In the genomic region with DNA sequence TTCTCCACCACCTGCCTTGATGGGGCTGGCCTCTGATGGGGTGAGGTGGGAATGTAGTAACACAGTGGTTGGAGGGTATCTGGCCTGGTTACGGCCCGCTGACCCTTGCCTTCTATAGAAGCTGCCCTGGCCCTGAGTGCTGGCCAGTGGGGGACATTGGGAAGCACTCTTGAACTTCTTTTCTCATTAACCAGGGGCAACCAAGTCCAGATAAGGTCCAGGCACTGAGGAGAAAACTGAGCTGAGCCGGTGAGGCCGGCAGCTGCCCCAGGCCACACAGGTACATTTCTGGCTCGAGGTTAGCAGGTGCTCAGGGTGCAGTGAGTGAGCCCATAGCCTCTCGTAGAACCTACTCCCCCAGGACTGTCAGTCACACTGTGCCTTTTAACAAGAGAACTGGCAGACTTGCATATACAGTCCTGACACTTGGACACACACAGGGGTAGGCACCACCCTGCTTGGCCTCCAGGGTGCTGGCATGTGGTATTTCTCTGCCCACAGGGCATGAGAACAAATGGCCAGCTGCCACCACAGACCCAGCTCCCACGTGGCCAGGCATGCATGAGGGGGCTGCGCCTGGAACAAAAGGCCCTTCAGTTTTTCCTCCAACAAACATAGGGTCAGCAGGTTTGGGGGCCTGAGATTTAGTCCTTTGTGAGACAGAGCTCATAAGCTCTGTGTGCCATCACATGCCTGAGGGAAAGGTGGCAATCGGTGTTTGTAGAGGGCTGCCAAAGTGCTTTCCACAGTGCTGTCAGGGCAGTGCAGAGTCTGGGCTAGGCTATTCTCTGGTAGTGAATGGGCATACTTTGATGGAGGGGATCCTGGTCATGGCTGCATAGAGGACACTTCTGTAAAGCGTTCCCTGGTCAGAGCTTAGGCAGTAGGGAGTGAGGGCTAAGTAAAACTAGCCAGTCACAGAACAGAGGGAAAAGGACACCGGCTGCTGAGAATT, we compare ENCODE assay signal across 9 mouse cellular contexts. TPM values are rescaled to one million over a fixed set of nuclear protein-coding genes. Genes with fewer than 3 reads are reported as not detected.
A peak's percentile ranks its signal among the peaks of the same experiment; 100 is the strongest.
DNase-seq lines count a peak whose midpoint lies in the region; ATAC-seq and TF ChIP-seq lines count a peak whose summit lies in the region.
"Had no signal": no experiment of that assay in that cellular context is flagged by ENCODE, and none has a peak within 500 bp of the region (broad histone marks: within the 10 kb centered on the region; RNA-seq: fewer than 3 reads in every experiment).

No protein-coding gene starts in this region.

- in situ Hi-C loops in Patski (cut with MboI; ENCODE audit: low pct_unique_long_range_greater_than_20kb), result no loop called here

- peaks cover 97% of the 10 kb centered on the region for H3K79me2 ChIP-seq in myocyte (ENCODE audit: control insufficient read depth, insufficient read depth)

- peaks cover 40% of the 10 kb centered on the region for H3K4me1 ChIP-seq in forebrain, embryonic 13.5 days
- H3K4me1 ChIP-seq in kidney, embryonic 15.5 days, result peaks cover 59% of the 10 kb centered on the region
- peaks cover 6% of the 10 kb centered on the region for H3K4me1 ChIP-seq in intestine, embryonic 16.5 days (ENCODE audit: control insufficient read depth, insufficient read depth, low read length)

- no peaks in the 10 kb centered on the region for H3K9me3 ChIP-seq in forebrain, embryonic 13.5 days (replicated peaks)
- H3K9me3 ChIP-seq in kidney, embryonic 15.5 days (replicated peaks), result no peaks in the 10 kb centered on the region
- no peaks in the 10 kb centered on the region for H3K9me3 ChIP-seq in intestine, embryonic 16.5 days (ENCODE audit: control insufficient read depth, low read length)
- H3K9me3 ChIP-seq: G1E had no signal

- intact Hi-C loops in heart, postnatal 25 days (cut with DNase I), result no loop called here

- no peaks in the 10 kb centered on the region for H3K27me3 ChIP-seq in Patski
- no peaks in the 10 kb centered on the region for H3K27me3 ChIP-seq in forebrain, embryonic 13.5 days
- no peaks in the 10 kb centered on the region for H3K27me3 ChIP-seq in kidney, embryonic 15.5 days
- H3K27me3 ChIP-seq in myocyte (ENCODE audit: control insufficient read depth, insufficient read depth, insufficient read length), result no peaks in the 10 kb centered on the region
- H3K27me3 ChIP-seq in intestine, embryonic 16.5 days (replicated peaks; ENCODE audit: control insufficient read depth, insufficient read depth, low read length), result no peaks in the 10 kb centered on the region

- peak; percentile 63 to 65 for DNase-seq in heart, adult 18-20 months
- DNase-seq in heart, postnatal 25 days (ENCODE audit: low spot score), result no peak
- DNase-seq in Patski (ENCODE audit: low read depth, low spot score), result no peak

- peak overlapping the region; percentile 45 for H3K9ac ChIP-seq in forebrain, embryonic 13.5 days
- H3K9ac ChIP-seq in kidney, embryonic 15.5 days, result 0 out of 2 replicates have a peak overlapping the region, but pooled peaks have one; percentile 15
- no peak overlapping the region for H3K9ac ChIP-seq in intestine, embryonic 16.5 days (ENCODE audit: low read depth, low read length)

- no peak overlapping the region for H3K4me3 ChIP-seq in forebrain, embryonic 13.5 days
- no peak overlapping the region for H3K4me3 ChIP-seq in kidney, embryonic 15.5 days (replicated peaks)
- no peak overlapping the region for H3K4me3 ChIP-seq in myocyte
- no peak overlapping the region for H3K4me3 ChIP-seq in intestine, embryonic 16.5 days (ENCODE audit: low read length)

- no peak for TF ChIP-seq CTCF in Patski (IDR thresholded peaks at IDR 0.05)

- H3K4me2 ChIP-seq in forebrain, embryonic 13.5 days, result no peak overlapping the region
- H3K4me2 ChIP-seq in kidney, embryonic 15.5 days, result no peak overlapping the region
- peak overlapping the region; percentile 45 for H3K4me2 ChIP-seq in myocyte (ENCODE audit: low read depth)
- no peak overlapping the region for H3K4me2 ChIP-seq in intestine, embryonic 16.5 days (ENCODE audit: low read depth, low read length)

- CTCF ChIA-PET in Patski (lab: Charles Lee), result interaction anchor here (0.9 to 1.8 kb wide), 4 partner anchors 10 to 28 kb away, joined by 3 to 5 read pairs (median 4); no protein-coding TSS in a partner anchor

- no peak for TF ChIP-seq POLR2A in myocyte (IDR thresholded peaks at IDR 0.05; ENCODE audit: insufficient read length, low read depth)

- peak overlapping the region; percentile 59 for H3K27ac ChIP-seq in forebrain, embryonic 13.5 days
- H3K27ac ChIP-seq in kidney, embryonic 15.5 days, result peak overlapping the region; percentile 78
- no peak overlapping the region for H3K27ac ChIP-seq in intestine, embryonic 16.5 days (ENCODE audit: low read length)

- peak; percentile 86 for ATAC-seq in Patski
- ATAC-seq in forebrain, embryonic 13.5 days, result peak; percentile 82
- ATAC-seq in kidney, embryonic 15.5 days (replicated peaks; ENCODE audit: low FRiP score), result peak; percentile 69
- no peak for ATAC-seq in intestine, embryonic 16.5 days
- no peak for ATAC-seq in CD4-positive, CD25-positive, alpha-beta regulatory T cell, adult 4 months

- POLR2A ChIA-PET in Patski (lab: Charles Lee), result interaction anchor here (1.0 to 1.1 kb wide), 2 partner anchors 8 to 11 kb away, joined by 3 read pairs; no protein-coding TSS in a partner anchor

- H3ac ChIP-seq in myocyte (ENCODE audit: control insufficient read depth, insufficient read length), result no peak overlapping the region

- 64% methylated on average over 11 of the region's 11 CpGs for WGBS in forebrain, embryonic 13.5 days
- WGBS in kidney, embryonic 15.5 days, result 54% methylated on average over 11 of the region's 11 CpGs
- WGBS in intestine, embryonic 16.5 days, result 72% methylated on average over 11 of the region's 11 CpGs

- peaks cover 9% of the 10 kb centered on the region; the same call in 1 of the 2 replicates for H3K36me3 ChIP-seq in forebrain, embryonic 13.5 days (ENCODE audit: poor library complexity, severe bottlenecking)
- no peaks in the 10 kb centered on the region for H3K36me3 ChIP-seq in kidney, embryonic 15.5 days
- peaks cover 8% of the 10 kb centered on the region for H3K36me3 ChIP-seq in myocyte (ENCODE audit: control insufficient read depth, insufficient read depth)
- H3K36me3 ChIP-seq in intestine, embryonic 16.5 days (ENCODE audit: control insufficient read depth, insufficient read depth, low read length), result no peaks in the 10 kb centered on the region; the same call in 1 of the 2 replicates

TF ChIP-seq in myocyte, 11 proteins besides CTCF, POLR2A, EP300 and RAD21:
- TF ChIP-seq REST (IDR thresholded peaks at IDR 0.05; ENCODE audit: insufficient read depth, insufficient read length), result no peak
- peak in 2 of 3 experiments; percentile 80 to 81 for TF ChIP-seq MYOD1 (IDR thresholded peaks at IDR 0.05; ENCODE audit: control insufficient read depth in 1 of 3, insufficient read length in 2 of 3, low read depth in 2 of 3)
- TF ChIP-seq POLR2AphosphoS2 (IDR thresholded peaks at IDR 0.05; ENCODE audit: insufficient read length, low read depth), result no peak
- peak in 2 of 3 experiments; percentile 80 to 92 for TF ChIP-seq MYOG (IDR thresholded peaks at IDR 0.05; ENCODE audit: control insufficient read depth in 1 of 3, insufficient read depth in 1 of 3, insufficient read length in 2 of 3, low read depth in 2 of 3)
- peak; percentile 55 for TF ChIP-seq USF1 (IDR thresholded peaks at IDR 0.05; ENCODE audit: low read depth)
- peak; percentile 64 for TF ChIP-seq TCF3 (IDR thresholded peaks at IDR 0.05; ENCODE audit: insufficient read length, low read depth)
- TF ChIP-seq CEBPB (IDR thresholded peaks at IDR 0.05; ENCODE audit: insufficient read depth, poor library complexity, severe bottlenecking), result no peak

RNA-seq across cellular contexts. Expression of gene Pacs2, which starts 18.3 kb away (rescaled TPM):
- total RNA-seq in heart, adult 18-20 months (2021), result 10 to 100 TPM; 33.1 to 37.1 TPM
- 10 to 100 TPM; 35.5 to 35.9 TPM for total RNA-seq in heart, postnatal 25 days (2021)
- polyA plus RNA-seq in Patski (2021), result 70.8 TPM
- 17.4 and 20.9 TPM in 2 replicates for polyA plus RNA-seq in forebrain, embryonic 13.5 days (2015; fragmentation: Nextera tagmentation; extraction: Ambion mirVana)
- polyA plus RNA-seq in kidney, embryonic 15.5 days (2015; fragmentation: Nextera tagmentation; extraction: Ambion mirVana), result 12.6 and 14.3 TPM in 2 replicates
- polyA plus RNA-seq in myocyte (2012; fragmentation: generic; extraction: Trizol), result 89.3 TPM
- polyA plus RNA-seq in intestine, embryonic 16.5 days (2015; fragmentation: Nextera tagmentation; extraction: Ambion mirVana), result 7.3 and 9.8 TPM in 2 replicates
- polyA plus RNA-seq in CD4-positive, CD25-positive, alpha-beta regulatory T cell, adult 4 months (2017; shearing (Covaris generic)), result 1 to 10 TPM; 5.8 to 7.3 TPM

RNA-seq across cellular contexts. Expression of gene Brf1, which starts 32.1 kb away (rescaled TPM):
- total RNA-seq in heart, adult 18-20 months (2021), result 10 to 100 TPM; 21.4 to 26.4 TPM
- total RNA-seq in heart, postnatal 25 days (2021), result 10 to 100 TPM; 23.5 to 25.1 TPM
- polyA plus RNA-seq in Patski (2021) (38.9 TPM), myocyte (2012; fragmentation: generic; extraction: Trizol) (27.9 TPM)
- polyA plus RNA-seq in forebrain, embryonic 13.5 days (2015; fragmentation: Nextera tagmentation; extraction: Ambion mirVana), result 62.5 and 68.8 TPM in 2 replicates
- 62.4 and 70.4 TPM in 2 replicates for polyA plus RNA-seq in kidney, embryonic 15.5 days (2015; fragmentation: Nextera tagmentation; extraction: Ambion mirVana)
- 36.5 and 41.6 TPM in 2 replicates for polyA plus RNA-seq in intestine, embryonic 16.5 days (2015; fragmentation: Nextera tagmentation; extraction: Ambion mirVana)
- 10 to 100 TPM; 26.9 to 32.7 TPM for polyA plus RNA-seq in CD4-positive, CD25-positive, alpha-beta regulatory T cell, adult 4 months (2017; shearing (Covaris generic))

RNA-seq across cellular contexts. Expression of gene Tex22, which starts 41.7 kb away (rescaled TPM):
- not detected for total RNA-seq in heart, adult 18-20 months (2021)
- total RNA-seq in heart, postnatal 25 days (2021), result not detected
- polyA plus RNA-seq in Patski (2021), result not detected
- not detected in 2 replicates for polyA plus RNA-seq in forebrain, embryonic 13.5 days (2015; fragmentation: Nextera tagmentation; extraction: Ambion mirVana)
- polyA plus RNA-seq in kidney, embryonic 15.5 days (2015; fragmentation: Nextera tagmentation; extraction: Ambion mirVana), result 0.80 TPM in 1 of 2 replicates, not detected in the other
- 0.11 TPM for polyA plus RNA-seq in myocyte (2012; fragmentation: generic; extraction: Trizol)
- polyA plus RNA-seq in intestine, embryonic 16.5 days (2015; fragmentation: Nextera tagmentation; extraction: Ambion mirVana), result not detected in 2 replicates
- not detected for polyA plus RNA-seq in CD4-positive, CD25-positive, alpha-beta regulatory T cell, adult 4 months (2017; shearing (Covaris generic))
- polyA plus RNA-seq: G1E had no signal

RNA-seq across cellular contexts. Expression of gene Btbd6, which starts 56.3 kb away (rescaled TPM):
- 10 to 100 TPM; 24.3 to 27.6 TPM for total RNA-seq in heart, adult 18-20 months (2021)
- total RNA-seq in heart, postnatal 25 days (2021), result 10 to 100 TPM; 21.0 to 21.9 TPM
- polyA plus RNA-seq in Patski (2021), result 13.5 TPM
- polyA plus RNA-seq in forebrain, embryonic 13.5 days (2015; fragmentation: Nextera tagmentation; extraction: Ambion mirVana), result 30.3 and 32.7 TPM in 2 replicates
- 24.7 and 25.3 TPM in 2 replicates for polyA plus RNA-seq in kidney, embryonic 15.5 days (2015; fragmentation: Nextera tagmentation; extraction: Ambion mirVana)
- 16.3 TPM for polyA plus RNA-seq in myocyte (2012; fragmentation: generic; extraction: Trizol)
- 20.2 and 20.9 TPM in 2 replicates for polyA plus RNA-seq in intestine, embryonic 16.5 days (2015; fragmentation: Nextera tagmentation; extraction: Ambion mirVana)
- polyA plus RNA-seq in CD4-positive, CD25-positive, alpha-beta regulatory T cell, adult 4 months (2017; shearing (Covaris generic)), result 1 to 10 TPM; 7.8 to 8.7 TPM

Comparison
In these comparisons a context has a peak if more than half of its experiments do, and no peak if none do; other contexts are left out.
1. DNase-seq: peak in heart, adult 18-20 months (2 of 2); none in heart, postnatal 25 days (single experiment) and Patski (single experiment).
2. ATAC-seq: peak in Patski (single experiment), forebrain, embryonic 13.5 days (single experiment) and kidney, embryonic 15.5 days (single experiment); none in intestine, embryonic 16.5 days (single experiment) and CD4-positive, CD25-positive, alpha-beta regulatory T cell, adult 4 months (single experiment).